Mouse (Mus musculus): ENCODE data around the gene Hsd17b11. TPM values are rescaled to one million over a fixed set of nuclear protein-coding genes. Genes with fewer than 3 reads are reported as not detected.
A peak's percentile ranks its signal among the peaks of the same experiment; 100 is the strongest.
"Not testable (repeated sequence)": the region's sequence is repeated elsewhere in the genome, so short reads cannot be mapped to it uniquely, and the experiment has no call there.

The Hsd17b11 gene
- polyA plus RNA-seq, 1 experiment from 2014 or later, result 1.2 TPM

DNA sequence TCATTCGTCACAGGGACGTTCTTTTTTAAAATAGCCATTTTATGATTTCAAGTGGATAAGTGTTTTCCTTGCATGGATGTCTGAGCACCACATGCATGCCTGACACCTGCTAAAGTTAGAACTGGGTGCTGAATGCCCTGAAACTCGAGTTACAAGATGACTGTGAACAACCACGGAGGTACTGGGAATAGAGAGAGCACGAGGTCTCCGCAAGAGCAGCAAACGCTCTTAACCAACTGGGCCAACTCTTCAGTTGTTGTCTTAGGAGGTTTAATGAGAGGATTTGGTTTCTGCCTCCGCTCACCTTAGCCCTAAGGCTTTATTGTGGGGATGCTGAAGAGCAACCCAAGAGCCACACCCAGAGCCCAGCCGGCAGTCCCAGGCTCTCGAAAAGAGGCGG, 3.0 kb upstream of the Hsd17b11 start:
- H3K4me3 ChIP-seq (replicated peaks), result no peak overlapping the region
- H3K27me3 ChIP-seq, result peaks cover 19% of the 10 kb centered on the region
- H3K4me1 ChIP-seq (replicated peaks), result peaks cover 8% of the 10 kb centered on the region
- WGBS, result 73% methylated on average over 11 of the region's 11 CpGs
- H3K9me3 ChIP-seq, result no peaks in the 10 kb centered on the region
- H3K9ac ChIP-seq (replicated peaks), result no peak overlapping the region
- no peak for ATAC-seq
- no peaks in the 10 kb centered on the region for H3K36me3 ChIP-seq
- H3K27ac ChIP-seq, result no peak overlapping the region
- H3K4me2 ChIP-seq (replicated peaks), result no peak overlapping the region

DNA sequence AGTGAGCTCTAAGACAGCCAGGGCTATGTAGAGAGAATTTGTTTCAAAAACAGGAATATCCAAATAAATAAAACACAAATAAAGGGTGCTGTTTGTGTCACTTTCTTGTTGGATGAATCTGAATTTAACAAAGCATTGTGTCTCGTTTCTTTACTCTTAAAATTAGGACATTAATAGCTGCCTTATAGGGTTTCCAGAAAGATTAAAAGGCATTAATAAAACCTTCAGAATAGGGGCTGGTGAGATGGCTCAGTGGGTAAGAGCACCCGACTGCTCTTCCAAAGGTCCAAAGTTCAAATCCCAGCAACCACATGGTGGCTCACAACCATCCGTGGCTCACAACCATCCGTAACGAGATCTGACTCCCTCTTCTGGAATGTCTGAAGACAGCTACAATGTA, 2.5 kb upstream of the Hsd17b11 start:
- not testable (repeated sequence) for H3K4me1 ChIP-seq (replicated peaks); H3K9ac ChIP-seq (replicated peaks); H3K9me3 ChIP-seq; ATAC-seq; H3K36me3 ChIP-seq; H3K4me2 ChIP-seq (replicated peaks); H3K4me3 ChIP-seq (replicated peaks); H3K27ac ChIP-seq
- WGBS, result 87% methylated on average over 5 of the region's 5 CpGs
- peaks cover 19% of the 10 kb centered on the region for H3K27me3 ChIP-seq

DNA sequence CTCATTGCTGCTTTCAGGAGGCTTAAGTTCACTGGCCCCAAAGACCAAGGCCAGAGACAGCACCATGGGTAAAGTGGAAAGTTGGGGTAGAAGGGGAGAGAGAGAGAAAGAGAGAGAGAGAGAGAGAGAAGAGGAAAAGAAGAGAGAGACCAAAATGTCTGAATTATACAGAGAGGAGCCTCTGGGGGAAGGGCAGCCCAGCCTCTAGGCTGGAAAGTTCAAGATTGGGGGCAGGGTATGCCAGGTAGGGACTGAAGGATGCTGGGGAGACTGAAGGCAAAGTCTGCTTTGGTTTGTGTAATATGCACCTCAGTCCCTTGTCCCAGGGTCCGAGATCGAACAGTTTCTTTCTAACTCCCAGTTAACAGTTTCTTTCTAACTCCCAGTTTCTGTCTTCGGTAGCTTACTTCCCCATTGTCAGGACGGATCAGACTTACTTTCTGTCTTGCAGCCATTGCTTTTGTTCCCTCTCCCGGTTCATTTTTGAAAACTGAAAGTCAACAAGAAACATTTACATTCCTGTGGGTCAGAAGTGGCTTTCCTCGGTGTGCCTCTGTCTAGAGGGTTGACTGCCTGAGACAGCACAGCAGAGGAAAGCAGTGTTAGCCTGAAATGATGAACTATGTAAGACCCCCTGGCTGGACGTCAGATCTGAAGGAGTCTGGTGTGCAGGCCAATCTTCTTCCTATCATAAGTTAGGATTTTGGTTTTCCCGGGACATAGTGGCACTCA, 1.7 kb upstream of the Hsd17b11 start:
- 70% methylated on average over 8 of the region's 8 CpGs for WGBS
- H3K27ac ChIP-seq, result no peak overlapping the region

GRCm38 (mm10) chr5:104022558-104022957, 839 bp upstream of the Hsd17b11 start:
- ATAC-seq, result no peak

More for the DNA sequence above, 1.7 kb upstream of the Hsd17b11 start:
- Histone ChIP-seq H3K4me1 (replicated peaks) (peaks cover 8% of the 10 kb centered on the region), H3K4me2 (replicated peaks) (no peak overlapping the region), H3K9me3 (no peaks in the 10 kb centered on the region), H3K36me3 (no peaks in the 10 kb centered on the region), H3K4me3 (replicated peaks) (no peak overlapping the region), H3K27me3 (peaks cover 19% of the 10 kb centered on the region), H3K9ac (replicated peaks) (no peak overlapping the region)
- ATAC-seq, result no peak

DNA sequence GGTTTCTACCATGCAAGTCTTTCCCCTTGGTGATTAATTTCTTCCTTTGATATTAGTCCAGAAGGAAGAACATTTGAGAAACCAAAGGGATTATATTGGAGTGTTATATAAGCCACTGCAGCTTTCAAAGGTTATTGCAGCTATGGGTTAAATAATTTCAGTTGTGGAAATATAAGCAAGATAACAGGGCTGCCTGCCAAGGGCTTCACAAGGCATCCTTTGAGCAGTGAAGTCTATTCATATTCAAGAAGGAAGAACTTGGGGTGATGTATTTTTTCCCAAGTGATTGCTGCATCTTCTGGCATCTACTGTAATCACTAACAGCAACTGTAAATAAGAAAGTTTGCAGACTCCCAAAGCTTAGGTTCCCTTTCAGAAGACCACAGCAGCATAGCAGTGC, 10.3 kb downstream of the Hsd17b11 start:
- Histone ChIP-seq H3K4me1 (replicated peaks) (no peaks in the 10 kb centered on the region), H3K36me3 (no peaks in the 10 kb centered on the region), H3K27ac (no peak overlapping the region), H3K27me3 (no peaks in the 10 kb centered on the region), H3K9ac (replicated peaks) (no peak overlapping the region), H3K4me2 (replicated peaks) (no peak overlapping the region), H3K4me3 (replicated peaks) (no peak overlapping the region), H3K9me3 (no peaks in the 10 kb centered on the region)
- no peak for ATAC-seq

More at GRCm38 (mm10) chr5:104022558-104022957, 839 bp upstream of the Hsd17b11 start:
- H3K9ac ChIP-seq (replicated peaks), result no peak overlapping the region
- peaks cover 19% of the 10 kb centered on the region for H3K27me3 ChIP-seq
- peaks cover 8% of the 10 kb centered on the region for H3K4me1 ChIP-seq (replicated peaks)
- no peaks in the 10 kb centered on the region for H3K9me3 ChIP-seq
- H3K36me3 ChIP-seq, result no peaks in the 10 kb centered on the region
- no peak overlapping the region for H3K27ac ChIP-seq
- no peak overlapping the region for H3K4me3 ChIP-seq (replicated peaks)
- WGBS, result 38% methylated on average over 5 of the region's 5 CpGs
- peak overlapping the region; percentile 79 for H3K4me2 ChIP-seq (replicated peaks)

- Histone ChIP-seq H3K4me2 (replicated peaks) (no peak overlapping the region), H3K27ac (no peak overlapping the region), H3K4me3 (replicated peaks) (no peak overlapping the region), H3K36me3 (no peaks in the 10 kb centered on the region), H3K9me3 (no peaks in the 10 kb centered on the region), H3K4me1 (replicated peaks) (no peaks in the 10 kb centered on the region), H3K27me3 (no peaks in the 10 kb centered on the region), H3K9ac (replicated peaks) (no peak overlapping the region)
- 94% methylated on average over 7 of the region's 7 CpGs for WGBS
- no peak for ATAC-seq
Measured at GRCm38 (mm10) chr5:104010261-104010660, 11.5 kb downstream of the Hsd17b11 start.

- Histone ChIP-seq H3K4me3 (replicated peaks) (no peak overlapping the region), H3K27me3 (no peaks in the 10 kb centered on the region), H3K9ac (replicated peaks) (no peak overlapping the region), H3K27ac (no peak overlapping the region), H3K9me3 (no peaks in the 10 kb centered on the region), H3K4me2 (replicated peaks) (no peak overlapping the region), H3K36me3 (no peaks in the 10 kb centered on the region), H3K4me1 (replicated peaks) (no peaks in the 10 kb centered on the region)
- WGBS, result 93% methylated on average over 3 of the region's 3 CpGs
- no peak for ATAC-seq
Measured at GRCm38 (mm10) chr5:104009421-104009820, 12.3 kb downstream of the Hsd17b11 start.

DNA sequence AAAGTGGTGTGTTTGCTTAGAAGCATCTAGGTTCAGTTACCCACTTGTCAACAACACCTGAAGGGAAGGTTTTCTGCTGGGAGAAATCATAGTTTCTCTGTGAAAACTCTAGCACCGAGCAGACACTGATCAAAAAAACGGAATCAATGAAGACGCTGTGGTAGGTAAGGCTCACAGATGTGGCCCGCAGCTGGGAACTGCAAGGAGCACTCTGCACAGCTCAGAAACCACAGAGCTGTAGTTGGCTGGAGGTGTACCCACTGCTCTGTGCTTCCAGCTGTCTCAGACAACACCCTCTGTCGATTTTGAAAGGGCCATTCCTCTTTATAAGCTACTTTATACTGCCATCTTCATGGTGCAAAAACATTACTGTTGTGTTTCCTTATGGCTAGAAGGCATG, 13.9 kb downstream of the Hsd17b11 start:
- Histone ChIP-seq H3K36me3 (no peaks in the 10 kb centered on the region), H3K9ac (replicated peaks) (no peak overlapping the region), H3K4me2 (replicated peaks) (no peak overlapping the region), H3K27me3 (0 out of 2 replicates have a peak, but pooled peaks cover 3% of the 10 kb centered on the region), H3K9me3 (no peaks in the 10 kb centered on the region), H3K27ac (no peak overlapping the region), H3K4me3 (replicated peaks) (no peak overlapping the region), H3K4me1 (replicated peaks) (peaks cover 5% of the 10 kb centered on the region)
- ATAC-seq, result no peak
- 75% methylated on average over 5 of the region's 5 CpGs for WGBS

DNA sequence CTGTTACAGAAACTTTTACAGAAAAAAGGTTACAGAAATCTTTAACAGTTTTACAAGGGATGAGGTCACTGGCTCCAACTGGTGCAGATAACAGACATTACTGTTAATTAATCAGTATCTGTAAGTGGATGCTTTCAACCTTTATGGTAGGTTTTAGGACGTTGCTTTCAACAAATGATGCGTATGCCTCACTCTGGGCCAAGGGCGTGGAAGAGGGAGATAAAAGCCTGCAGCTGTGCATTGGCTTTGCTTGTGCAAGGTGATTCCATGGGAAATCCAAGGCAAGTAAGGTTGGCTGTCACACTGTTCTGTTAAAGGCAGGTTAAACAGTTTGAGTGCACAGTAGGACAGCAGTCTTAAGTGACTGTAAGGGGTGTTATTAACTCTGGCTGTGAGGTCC, 14.9 kb downstream of the Hsd17b11 start:
- Histone ChIP-seq H3K9me3 (no peaks in the 10 kb centered on the region), H3K9ac (replicated peaks) (no peak overlapping the region), H3K27ac (no peak overlapping the region), H3K4me3 (replicated peaks) (no peak overlapping the region), H3K36me3 (no peaks in the 10 kb centered on the region), H3K4me1 (replicated peaks) (peaks cover 11% of the 10 kb centered on the region), H3K4me2 (replicated peaks) (no peak overlapping the region), H3K27me3 (0 out of 2 replicates have a peak, but pooled peaks cover 3% of the 10 kb centered on the region)
- no peak for ATAC-seq
- WGBS, result 84% methylated on average over 3 of the region's 3 CpGs

DNA sequence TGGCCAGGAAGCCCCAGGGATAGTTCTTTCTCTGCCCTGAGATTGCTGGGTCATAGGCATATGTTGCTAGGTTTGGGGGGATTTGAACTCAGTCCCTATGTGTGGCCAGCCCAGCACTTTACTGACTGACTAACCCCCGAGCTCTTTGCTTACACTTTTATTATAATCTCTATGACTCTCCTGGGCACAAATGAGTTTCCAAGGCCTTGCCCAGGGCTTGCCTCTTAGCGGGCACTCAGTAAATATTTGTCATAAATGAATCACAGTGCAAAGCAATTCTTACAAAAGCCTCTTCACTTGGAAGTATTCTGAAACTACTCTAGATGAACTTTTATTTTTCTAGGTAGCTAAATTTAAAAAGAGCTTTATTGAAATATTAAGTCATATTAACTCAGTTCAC, 17.8 kb downstream of the Hsd17b11 start:
- Histone ChIP-seq H3K4me1 (replicated peaks) (peaks cover 11% of the 10 kb centered on the region), H3K9ac (replicated peaks) (no peak overlapping the region), H3K27me3 (0 out of 2 replicates have a peak, but pooled peaks cover 3% of the 10 kb centered on the region), H3K27ac (no peak overlapping the region), H3K4me2 (replicated peaks) (no peak overlapping the region), H3K9me3 (no peaks in the 10 kb centered on the region), H3K4me3 (replicated peaks) (no peak overlapping the region), H3K36me3 (no peaks in the 10 kb centered on the region)
- 89% methylated on average over 2 of the region's 2 CpGs for WGBS
- no peak for ATAC-seq

DNA sequence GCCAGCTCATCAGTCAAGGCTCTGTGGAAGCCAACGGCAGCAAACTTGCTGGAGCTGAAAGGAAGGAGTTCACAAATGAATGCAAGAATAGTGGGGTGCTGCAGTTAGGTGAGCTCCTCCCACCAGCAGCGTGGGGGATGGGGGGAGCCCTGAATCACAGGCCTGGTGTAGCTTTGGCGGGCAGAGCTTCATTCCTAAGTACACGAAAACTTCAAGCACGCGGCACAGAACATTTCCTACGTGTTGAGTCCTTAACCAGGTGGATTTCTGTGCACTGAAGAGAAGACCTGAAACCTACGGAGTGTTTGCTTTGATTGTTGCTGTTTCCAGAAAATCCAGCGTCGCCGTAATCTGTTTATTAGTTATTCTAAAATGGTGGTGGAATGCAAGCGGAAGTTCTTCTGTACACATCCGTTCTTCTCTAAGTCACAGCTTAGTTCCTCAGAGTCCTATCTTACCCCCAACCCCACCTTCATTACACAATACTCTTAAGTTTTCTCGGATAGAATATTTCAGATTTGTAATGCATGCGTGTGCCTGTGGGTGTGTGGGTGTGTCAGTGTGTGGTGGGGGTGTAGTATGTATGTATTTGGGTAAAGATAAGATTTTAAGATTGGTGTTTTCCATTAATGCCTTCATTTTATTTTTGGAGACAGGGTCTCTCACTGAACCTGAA, 18.3 kb downstream of the Hsd17b11 start:
- WGBS, result 50% methylated on average over 15 of the region's 15 CpGs

GRCm38 (mm10) chr5:104002549-104003255, 19.0 kb downstream of the Hsd17b11 start:
- 0 out of 2 replicates have a peak, but pooled peaks cover 6% of the 10 kb centered on the region for H3K27me3 ChIP-seq
- no peak overlapping the region for H3K27ac ChIP-seq
- ATAC-seq, result peak; percentile 53; the same call in 1 of the 2 replicates
- H3K9ac ChIP-seq (replicated peaks), result peak overlapping the region; percentile 32; the same call in 1 of the 2 replicates
- peak overlapping the region; percentile 24 for H3K4me3 ChIP-seq (replicated peaks)
- WGBS, result 13% methylated on average over 18 of the region's 18 CpGs
- H3K36me3 ChIP-seq, result no peaks in the 10 kb centered on the region
- peak overlapping the region; percentile 51 for H3K4me2 ChIP-seq (replicated peaks)
- H3K9me3 ChIP-seq, result no peaks in the 10 kb centered on the region
- peaks cover 11% of the 10 kb centered on the region for H3K4me1 ChIP-seq (replicated peaks)

More for the DNA sequence above, 18.3 kb downstream of the Hsd17b11 start:
- peaks cover 11% of the 10 kb centered on the region for H3K4me1 ChIP-seq (replicated peaks)
- H3K9me3 ChIP-seq, result no peaks in the 10 kb centered on the region
- 0 out of 2 replicates have a peak, but pooled peaks cover 3% of the 10 kb centered on the region for H3K27me3 ChIP-seq
- no peak overlapping the region for H3K27ac ChIP-seq
- peak overlapping the region; percentile 24 for H3K4me3 ChIP-seq (replicated peaks)
- peak overlapping the region; percentile 51 for H3K4me2 ChIP-seq (replicated peaks)
- H3K36me3 ChIP-seq, result no peaks in the 10 kb centered on the region
- H3K9ac ChIP-seq (replicated peaks), result no peak overlapping the region
- ATAC-seq, result no peak

All from midbrain, embryonic 13.5 days (tissue).